Mouse (Mus musculus) CD4-positive, CD25-positive, alpha-beta regulatory T cell, adult 4 months (primary cell): Measurements from ENCODE around the gene Wnt7a. TPM values are rescaled to one million over a fixed set of nuclear protein-coding genes. Genes with fewer than 3 reads are reported as not detected.

Experiments used
- ATAC-seq: one replicate; pipeline ENCODE4 v1.8.0; 2017
- polyA plus RNA-seq, 2 experiments: library from polyadenylated mRNA; unstranded; fragments of 100-300 nt; shearing (Covaris generic); gene quantifications; one replicate each; pipeline ENCODE4 v1.2.1; 2017

Gene Wnt7a
- polyA plus RNA-seq, 2 experiments from 2014 or later, result not detected

DNA sequence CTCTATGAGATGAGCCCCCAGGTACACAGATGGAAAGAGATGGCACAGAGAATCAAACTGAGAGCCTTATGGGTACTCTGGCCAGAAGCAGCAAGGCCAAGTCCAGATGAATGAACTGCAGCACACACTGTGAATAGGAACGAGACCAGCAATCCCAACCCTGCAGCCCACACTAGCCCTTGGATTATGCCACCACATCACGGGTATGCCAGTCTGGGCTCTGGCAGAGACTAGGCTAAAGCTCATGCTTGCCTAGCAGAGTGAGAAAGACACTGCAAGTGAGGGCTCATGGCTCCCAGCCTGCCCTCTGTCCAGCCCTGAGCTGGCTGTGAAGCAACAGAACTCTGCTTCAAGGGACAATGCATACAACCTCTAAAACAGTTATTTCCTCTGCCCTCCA, 26.7 kb downstream of the Wnt7a start:
- no peak for ATAC-seq

DNA sequence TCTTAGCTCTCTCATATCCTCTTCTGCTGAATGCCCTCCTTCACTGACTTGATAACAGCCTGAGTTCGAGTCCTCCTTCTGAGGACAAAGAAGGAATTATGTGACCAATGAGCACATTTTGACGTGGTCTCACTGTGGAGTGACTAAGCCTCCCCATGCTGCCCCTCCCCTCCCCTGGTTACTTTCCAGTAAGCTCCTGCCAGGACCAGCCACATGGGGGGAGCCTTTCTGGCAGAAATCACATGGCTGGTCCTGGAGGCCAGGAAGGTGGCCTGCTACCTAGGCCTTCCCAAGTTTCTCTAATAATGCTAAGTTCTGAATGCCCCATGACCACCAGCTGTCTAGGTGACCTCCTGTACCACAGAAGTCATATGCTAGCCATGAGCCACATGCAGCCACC, 27.3 kb downstream of the Wnt7a start:
- ATAC-seq, result no peak

DNA sequence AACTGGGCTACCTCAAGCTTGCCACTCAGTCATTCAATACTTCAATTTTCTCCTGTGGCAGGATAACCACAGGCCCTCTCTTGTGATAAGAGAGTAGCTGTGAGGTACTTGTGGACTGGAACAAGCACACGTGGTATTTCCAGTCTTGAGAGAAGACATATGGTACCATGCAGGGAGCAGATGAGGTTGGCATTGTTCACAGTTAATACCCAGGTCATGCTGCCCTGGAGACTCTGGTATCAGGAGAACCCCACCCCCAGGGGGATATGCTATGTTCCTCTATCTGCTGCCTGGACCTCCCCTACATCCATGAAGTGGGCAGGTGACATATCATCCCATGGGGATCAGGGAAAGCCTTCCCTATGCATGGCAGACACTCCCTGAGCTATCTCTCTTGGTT, 27.9 kb downstream of the Wnt7a start:
- no peak for ATAC-seq

DNA sequence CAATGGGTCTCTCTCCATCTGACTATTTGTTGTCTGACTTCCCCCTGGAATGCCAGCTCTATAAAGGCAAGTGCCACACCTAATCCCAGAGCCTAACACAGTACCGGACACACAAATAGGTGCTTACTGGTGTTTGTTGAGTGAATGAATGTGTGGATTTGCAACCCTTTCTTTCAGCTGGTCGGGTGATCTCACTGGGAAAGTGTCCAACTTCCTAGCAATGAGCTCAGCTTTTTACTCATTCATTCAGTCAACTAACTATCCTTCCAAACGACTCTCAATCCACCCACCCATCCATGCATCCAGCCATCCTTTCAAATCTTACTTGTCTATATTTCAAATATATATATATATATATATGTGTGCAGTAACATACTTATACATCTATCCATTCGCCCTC, 31.3 kb downstream of the Wnt7a start:
- ATAC-seq, result no peak

DNA sequence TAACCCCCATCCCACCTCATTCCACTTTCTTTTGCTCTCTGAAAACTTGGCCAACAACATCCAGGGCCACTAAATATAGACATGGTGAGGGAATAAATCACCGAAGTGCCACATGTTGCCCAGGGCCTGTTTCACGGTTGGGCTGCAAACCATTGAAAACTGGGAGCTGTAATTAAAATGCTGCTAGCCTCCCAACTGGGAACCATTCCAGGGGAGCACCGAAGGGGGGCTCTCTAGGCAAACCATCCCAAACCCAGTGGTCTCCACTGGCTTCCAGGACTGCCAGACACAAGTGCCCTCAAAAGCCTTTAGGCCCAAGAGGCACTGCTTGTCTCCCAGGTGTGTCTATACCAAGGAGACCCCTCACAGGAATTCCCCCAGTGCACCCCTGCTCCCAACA, 31.9 kb downstream of the Wnt7a start:
- ATAC-seq, result no peak

DNA sequence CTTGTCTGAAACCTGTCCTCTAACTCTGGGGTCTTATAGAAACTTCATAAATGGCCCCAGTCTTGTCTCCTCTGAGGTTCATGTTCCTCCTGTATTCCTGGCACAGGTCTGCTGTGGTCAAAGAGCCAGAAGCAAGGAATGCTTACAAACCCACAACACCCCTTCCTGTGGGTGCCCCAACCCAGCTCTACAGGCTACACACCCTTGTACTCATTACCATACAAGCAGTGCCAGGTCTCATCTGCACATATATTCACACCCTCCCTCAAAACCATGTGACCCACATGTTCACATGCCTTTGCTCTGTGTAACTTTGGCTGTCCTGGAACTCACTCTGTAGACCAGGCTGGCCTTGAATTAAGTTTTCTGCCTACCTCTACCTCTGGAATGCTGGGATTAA, 38.2 kb downstream of the Wnt7a start:
- no peak for ATAC-seq

DNA sequence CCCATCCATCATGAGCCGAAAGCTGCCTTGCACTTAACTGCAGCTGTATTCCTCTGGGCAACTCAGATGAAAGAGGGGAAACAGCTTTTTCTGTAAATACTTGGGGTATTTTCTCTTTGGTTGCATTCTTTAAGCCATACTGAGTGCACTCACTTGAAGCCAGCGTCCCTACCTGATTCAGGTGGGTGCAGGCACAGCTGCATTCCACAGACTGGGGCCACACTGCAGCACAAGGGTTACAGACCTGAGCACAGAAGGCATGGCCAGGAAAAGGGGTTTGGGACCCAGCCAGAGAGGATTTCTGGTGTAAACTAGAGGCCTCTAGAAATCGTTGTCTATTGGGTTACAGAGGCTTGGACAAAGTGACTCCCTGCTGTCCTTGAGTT, 38.6 kb downstream of the Wnt7a start:
- no peak for ATAC-seq

DNA sequence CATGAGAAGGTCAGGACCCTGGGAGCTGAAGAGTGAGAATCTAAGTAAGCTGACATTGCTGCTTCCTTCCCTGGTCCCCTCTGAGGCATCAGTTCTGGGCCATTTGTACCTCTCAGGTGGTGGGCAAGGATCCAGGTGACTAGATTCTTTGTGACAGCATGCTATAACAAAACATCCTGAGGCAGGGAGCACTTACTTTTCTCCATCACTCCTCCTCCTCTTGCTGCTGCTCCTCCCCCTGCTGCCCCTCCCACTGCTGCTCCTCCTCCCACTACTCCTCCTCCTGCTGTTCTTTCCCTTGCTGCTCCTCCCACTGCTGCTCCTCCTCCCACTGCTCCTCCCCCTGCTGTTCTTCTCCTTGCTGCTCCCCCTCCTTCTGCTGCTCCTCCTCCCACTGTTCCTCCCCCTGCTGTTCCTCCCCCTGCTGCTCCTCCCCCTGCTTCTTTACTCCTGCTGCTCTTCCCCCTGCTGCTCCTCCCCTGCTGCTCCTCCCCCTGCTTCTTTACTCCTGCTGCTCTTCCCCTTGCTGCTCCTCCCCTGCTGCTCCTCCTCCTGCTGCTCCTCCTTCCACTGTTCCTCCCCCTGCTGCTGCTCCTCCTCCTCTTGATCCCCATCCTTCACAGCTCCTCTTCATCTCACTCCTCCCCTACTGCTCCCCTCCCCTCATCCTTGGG, 39.1 kb downstream of the Wnt7a start:
- no peak for ATAC-seq

DNA sequence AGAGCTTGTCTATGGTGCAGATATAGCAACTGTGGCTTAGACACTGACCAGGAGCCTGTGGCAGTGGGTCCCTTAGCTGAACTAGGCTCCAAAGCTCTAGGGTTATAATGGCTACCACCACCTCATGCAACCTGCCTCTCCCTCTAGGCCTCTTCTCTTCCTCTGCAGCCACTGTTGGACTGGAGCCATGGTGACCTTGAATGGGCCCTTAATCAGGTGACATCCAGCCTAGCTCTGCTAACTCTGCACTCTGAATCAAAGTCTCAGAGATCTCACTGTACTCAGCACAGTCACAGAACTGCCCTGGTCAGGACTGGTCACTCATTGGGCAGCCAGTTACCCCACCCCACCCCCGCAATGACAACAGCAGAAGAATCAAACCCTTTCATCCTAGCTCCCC, 44.4 kb downstream of the Wnt7a start:
- no peak for ATAC-seq

DNA sequence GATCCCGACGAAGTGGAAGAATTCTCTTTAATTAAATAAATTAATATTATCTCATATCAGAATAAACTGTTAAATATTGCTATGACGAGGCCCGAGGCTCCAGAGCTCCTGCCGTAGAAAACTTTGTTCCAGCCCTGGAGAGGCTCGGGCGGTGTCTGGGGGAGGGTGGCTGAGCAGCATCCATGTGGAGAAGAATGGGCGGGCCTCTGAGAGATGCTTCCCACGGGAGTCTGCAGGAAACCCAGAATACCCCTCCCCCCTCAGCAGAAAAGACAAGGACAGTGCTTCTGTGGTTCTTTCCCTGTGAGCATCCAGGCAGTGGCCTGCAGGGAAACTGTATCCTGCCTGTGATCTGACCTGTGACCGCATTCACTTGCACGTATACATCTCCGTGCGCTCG, 45.7 kb downstream of the Wnt7a start:
- ATAC-seq, result no peak

DNA sequence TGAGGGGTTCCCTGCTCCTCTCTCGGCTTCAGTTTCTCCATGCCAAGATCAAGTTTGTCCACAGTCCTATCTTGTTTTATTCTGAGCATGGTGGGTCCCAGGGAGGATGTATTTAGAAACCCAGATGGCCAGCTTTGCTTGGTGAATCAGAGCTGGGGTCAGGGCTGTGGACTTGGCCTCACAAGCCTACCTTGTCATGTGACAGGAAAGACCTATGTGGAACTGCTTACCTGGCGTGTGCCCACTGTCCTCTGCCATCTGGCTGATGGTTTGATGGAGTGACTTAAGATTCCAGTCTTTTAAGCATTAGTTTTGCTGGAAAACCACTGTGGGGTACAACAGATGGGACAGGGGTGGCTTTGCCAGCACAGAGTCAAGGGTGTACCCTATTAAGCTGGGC, 48.4 kb downstream of the Wnt7a start:
- ATAC-seq, result no peak

DNA sequence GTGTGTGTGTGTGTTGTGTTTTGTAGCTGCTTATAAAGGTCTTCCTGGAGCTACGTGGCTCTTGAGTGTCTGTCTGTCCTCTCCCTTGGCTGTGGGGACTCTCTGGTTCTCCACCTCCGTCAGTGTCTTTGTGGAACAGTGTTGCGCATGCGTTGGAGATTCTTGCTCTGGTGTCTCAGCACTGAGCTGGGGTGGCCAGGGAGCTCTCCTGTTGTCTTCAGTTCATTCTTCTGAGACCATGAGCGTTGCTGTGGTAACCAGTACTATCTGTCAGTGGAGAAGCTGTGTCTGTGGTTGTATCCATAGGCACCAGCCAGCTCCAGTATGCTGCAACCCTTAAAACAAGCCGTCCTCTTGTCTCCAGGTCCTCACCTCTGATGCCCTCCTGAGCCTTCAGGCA, 50.2 kb downstream of the Wnt7a start:
- ATAC-seq, result no peak

DNA sequence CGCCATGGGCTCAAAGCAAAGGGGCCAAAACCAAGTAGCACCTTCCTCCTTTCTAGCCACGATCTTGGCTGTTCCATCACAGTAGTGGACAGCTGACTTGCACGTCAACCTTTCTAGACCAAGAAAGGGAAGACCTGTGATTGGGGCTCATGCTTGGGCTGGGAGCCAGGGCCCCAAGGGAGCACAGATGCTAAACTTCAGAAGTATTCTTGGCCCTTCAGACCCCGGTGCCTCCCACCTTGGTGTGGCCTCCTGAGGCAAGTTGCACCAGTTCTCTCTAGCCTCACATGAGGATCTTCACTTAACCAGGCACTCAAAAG, 50.8 kb downstream of the Wnt7a start:
- ATAC-seq, result no peak

DNA sequence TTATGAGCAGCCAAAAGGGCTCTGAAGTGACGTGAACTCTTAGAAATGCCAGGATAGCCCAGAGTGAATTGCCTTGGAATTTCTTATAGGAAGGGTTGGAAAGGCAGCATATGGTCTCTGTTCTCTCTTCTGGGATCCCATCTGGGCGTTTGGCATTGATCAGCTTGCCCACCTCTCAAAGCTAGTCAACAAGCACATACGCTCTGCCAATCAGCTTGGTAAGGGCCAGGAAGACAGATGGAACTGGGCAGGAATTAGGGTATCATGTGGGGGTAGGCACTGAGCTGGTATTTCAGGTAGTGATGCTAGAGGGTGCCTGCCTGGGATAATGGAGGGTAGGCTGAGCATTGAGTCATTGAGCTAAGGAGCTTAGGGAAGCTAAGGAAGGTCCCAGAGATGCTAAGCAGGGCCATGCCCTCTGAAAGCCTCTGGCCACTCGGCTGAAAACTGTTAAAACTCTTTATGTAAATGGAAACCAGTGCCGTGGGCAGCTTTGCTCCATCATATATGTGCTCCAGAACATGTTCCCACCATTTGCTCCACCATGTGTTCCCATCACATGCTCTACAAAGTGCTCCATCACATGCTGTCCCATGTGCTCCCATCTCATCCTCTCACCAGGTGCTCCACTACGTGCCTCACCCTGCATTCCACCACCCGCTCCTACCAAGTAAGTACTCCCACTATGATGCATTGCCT, 51.3 kb downstream of the Wnt7a start:
- ATAC-seq, result no peak

DNA sequence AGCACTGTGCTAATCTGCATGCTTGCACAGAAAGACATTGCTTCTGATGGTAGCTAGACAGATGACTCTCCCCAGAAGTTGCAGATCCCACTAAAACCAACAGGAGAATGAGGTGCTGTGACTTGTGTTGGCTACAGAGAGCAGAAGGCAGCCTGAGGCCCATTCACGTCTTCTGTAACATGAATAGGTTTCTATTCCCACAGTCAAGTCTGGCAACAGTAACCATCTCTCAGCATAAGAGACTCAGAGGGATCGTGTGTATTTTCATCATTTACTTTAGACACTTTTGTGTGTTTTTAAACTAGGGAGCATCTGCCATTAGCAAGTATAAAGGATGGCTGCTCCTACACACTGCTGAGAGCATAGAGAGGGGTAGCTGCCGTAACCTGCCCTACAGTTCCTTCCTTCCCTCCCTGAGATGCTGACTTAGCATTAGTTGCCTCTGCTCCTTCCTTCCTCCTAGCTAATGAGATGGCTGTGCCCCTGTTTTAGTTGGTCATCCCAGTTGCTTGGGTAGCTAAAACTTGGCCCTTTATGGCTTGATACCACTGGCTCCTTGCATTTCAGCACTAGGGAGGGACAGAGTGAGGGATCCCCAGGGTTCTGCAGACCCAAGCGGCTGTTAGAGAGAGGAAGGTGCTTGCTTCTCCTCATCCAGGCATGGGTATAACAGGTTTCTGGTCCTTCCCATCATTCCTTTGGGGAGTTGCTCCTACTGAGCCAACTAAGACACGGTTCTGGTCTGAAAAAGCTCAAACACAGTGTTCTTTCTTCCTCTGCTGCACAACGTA, 52.1 kb downstream of the Wnt7a start:
- ATAC-seq, result no peak

DNA sequence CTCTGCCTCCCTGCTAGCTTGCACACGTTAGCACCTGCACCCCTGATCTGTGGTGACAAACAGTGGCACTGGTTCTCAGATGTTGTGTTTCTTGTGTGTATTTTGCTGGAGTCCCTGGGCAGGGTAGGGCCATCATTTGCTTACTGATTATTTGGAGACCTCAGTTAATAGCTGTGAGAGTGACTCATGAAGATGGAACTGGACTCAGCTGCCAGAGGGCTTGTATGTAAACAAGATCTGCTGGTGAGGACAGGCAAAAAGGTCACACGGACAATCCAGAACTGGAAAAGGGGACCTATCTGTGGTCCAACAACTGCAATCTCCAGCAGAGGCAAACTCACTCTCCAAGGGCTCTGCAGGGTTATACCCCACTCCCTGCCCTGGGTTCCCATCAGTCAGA, 52.8 kb downstream of the Wnt7a start:
- no peak for ATAC-seq

DNA sequence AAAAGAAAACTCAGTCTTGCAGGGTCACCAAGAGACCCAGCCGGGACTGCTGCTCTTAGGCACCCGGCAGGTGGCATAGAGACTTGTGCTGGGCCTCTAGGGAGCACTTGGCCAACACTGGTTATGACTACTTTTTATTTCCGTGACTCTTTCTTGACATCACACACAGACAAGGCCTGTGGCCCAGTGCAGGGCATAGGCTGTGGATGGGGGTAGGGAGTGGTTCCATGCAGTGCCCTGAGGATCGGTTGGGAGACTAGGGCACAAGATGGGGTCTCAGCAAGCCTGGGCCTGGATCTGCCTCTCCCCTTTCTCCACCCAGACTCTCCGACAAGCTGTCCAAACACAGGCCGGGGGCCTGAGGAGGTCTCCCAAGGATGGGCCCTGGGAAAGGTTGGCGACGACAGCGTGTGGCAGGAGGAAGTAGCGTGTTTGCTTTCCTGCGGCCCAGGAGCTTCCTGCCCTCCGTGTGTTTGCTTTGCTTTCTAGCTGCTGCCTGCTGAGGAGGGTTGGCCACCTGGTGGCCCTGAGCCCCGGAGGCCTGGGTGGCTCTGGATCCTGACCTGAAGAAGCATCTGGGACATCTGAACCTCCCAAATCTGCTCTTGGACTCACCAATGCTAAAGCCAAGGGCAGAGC, 53.8 kb downstream of the Wnt7a start:
- ATAC-seq, result no peak

DNA sequence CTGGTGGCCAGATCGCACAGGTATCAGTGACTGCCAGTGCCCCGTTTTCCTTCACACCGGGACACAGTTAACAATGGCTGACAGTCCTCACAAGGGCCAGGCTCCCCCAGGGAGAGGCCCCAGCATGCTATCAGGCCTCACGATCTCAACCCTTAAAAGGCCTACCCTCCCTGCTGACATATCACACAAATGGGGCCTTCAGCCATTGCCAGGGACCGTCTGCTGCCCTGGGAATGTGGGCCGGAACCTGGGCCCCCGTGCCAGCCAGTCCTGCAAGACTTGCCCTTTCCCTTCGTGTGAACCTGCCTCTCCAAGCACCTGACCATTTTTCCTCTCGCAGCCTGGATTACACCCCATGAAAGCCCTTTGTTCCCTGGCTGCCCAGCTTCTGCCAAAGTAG, 61.5 kb downstream of the Wnt7a start:
- ATAC-seq, result no peak

DNA sequence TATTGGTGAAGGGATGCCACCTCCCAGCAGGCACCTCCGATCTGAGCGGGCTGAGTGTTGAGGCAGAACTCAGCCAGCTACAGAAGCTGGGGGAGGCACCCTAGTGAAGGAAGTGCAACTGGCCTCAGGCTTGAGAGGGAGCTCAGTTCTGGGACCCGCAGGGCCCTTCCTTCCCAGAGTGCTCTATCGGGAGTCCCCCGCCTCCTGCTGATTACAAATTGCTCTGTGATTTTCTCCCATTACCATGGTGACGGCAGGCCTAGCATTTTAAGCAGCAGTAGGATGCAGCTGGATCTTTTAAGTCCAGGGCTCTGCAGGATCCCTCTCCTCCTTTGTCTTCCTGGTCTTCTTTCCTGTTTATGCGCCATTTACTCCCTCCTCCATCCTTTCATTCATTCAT, 63.4 kb downstream of the Wnt7a start:
- no peak for ATAC-seq

DNA sequence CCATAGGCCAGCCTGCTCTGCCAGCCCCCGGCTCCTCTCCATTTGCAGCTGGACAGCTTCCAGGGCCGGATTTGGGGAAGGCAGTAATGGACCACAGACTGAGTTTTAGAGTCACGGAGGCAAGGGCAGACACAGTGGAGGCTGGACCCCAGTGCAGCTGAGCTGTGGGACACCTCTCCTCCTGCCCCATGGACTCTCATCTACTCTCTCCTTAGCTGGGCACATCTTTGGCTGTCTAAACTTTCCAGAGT, 64.3 kb downstream of the Wnt7a start:
- no peak for ATAC-seq

DNA sequence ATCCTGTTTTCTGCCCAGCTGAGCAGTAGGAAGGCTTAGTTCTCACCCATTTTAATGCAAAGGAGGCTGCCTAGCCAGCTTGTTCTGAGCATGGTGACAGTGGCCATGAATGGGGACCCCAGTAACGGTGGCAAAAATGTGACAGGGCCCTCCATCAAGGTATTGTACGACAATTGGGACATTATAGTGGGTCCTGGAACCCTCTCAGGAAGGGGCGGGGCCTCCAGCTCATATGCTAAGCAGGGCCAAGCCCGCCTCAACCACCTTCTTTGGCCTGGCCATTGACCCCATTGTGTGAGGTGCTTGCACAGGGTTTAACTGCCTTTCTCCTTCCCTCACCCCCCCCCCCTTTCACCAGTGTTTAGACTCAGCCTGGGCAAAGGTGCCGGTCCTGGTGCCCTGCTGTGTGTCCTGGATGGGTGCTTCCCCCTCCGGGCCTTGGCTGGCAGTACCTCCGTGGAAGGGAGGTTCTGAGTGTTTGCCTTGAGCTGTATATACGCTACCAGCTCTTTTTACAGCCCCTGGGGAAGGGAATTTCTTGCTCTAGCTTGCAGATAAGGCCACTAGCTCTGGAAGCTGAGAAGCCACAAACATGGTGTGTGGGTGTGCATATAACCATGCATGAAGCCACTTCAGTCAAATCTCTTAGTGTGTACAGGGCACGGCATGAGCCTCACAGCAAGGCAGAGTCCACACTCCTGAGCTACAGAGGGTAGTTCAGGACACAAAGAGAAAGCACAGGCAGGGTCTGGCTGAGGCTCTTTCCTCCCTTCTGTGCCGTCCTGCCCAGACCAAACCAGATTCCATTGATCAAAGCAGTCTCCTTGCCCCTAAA, 64.9 kb downstream of the Wnt7a start:
- ATAC-seq, result no peak

DNA sequence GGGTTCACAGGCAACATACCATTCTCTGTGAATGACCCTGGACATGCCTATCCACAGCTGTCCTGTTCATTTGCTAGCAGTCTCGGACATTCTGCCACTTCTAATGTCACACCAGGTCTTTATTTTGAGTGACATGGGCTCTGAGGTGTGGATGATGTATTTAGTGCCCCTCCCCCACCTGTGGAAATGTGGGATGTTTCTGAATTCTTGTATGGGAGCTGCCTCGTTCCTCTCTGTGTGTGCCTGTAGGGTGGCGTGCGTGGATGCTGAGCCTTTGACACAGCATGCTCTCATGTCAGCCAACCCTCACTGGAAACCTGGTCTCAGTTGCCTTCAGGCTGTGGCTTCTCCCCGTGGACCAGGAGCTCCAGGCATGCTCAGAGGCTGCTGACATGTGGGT, 66.1 kb downstream of the Wnt7a start:
- ATAC-seq, result no peak

DNA sequence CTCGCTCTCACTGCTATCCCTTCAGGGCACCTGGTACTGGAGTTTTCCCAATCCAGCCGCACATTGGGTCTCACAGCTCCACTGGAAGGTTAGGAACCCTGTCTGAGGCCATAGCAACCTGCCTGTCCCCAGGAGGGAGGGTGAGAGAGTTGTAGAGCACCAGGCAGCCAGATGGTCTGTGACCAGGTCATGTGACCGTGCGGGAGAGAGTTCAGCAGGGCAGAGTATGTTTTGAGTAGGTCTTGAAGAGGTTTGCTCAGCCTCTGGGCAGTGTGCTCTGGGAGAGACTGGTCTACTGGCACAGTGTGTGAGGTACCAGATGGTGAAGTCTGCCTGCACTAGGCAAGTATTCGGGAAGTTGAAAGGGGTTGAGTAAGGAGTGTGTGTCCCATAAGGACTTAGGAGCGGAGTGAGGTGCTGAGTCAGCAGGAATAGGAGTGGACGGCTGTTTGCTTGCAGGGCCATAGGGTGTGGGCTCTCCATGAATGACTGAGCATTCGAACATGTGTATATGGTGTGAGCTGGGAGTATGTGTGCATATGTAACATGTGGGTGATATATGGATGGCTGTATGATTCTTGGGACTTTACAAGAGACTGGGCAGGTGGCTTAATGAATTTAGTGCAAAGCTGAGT, 71.4 kb downstream of the Wnt7a start:
- ATAC-seq, result no peak
